Mouse (Mus musculus): ENCODE measurements around the gene Harbi1.

Harbi1 gene

DNA sequence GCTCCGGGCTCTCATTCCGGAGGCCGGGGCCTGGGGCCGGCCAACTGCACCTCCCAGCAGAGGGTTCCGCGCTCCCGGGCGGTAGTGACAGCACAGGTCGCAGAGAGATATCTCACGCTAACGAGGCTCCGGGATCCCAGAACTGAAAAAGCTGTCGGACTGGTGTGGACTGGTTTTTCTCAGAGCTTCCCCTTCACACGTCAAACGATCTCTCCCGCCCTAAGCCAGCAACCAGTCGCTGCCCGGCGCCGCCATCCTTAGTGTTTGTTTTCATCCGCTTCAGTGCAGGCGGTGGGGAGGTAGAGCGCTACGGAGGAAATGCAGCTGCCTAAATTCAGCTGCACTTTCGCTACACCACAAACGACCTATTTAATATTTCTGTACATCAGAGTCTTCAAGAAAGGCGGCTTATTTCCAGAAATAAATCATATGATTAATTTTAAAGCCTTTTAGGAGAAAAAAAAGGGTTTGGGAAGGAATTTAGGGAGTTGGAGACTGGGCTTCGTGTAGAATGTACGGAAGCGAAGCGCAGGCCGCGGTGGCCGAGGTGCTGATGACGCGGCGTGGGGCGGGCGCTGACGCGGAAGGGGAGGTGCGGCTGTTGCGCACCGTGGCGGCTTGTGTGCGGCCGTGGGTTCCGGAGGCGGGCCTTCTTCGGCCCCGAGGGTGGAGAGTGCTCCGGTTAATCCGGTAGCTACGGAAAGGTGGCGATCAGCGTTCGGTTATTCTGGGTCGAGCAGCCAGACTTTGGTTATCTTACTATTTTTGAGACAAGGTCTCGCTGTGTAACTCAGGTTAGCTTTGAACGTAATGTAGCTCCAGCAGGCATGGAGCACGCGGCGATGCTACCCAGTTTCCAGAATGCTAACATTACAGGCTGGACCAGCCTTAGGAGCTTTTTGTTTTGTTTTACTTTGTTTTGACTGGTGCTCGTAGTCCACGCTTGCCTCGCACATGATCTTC lies at the start of gene Harbi1, which contains the start of gene Atg13:
TSS of gene Harbi1 (plus strand) at position 581 of the 963 bp plus-strand sequence.
TSS of gene Atg13 (minus strand) at position 305 of the 963 bp plus-strand sequence.
- peak; percentile 90 to 91 for DNase-seq (ENCODE audit: low read depth in 2 of 2, low spot score in 2 of 2)

DNA sequence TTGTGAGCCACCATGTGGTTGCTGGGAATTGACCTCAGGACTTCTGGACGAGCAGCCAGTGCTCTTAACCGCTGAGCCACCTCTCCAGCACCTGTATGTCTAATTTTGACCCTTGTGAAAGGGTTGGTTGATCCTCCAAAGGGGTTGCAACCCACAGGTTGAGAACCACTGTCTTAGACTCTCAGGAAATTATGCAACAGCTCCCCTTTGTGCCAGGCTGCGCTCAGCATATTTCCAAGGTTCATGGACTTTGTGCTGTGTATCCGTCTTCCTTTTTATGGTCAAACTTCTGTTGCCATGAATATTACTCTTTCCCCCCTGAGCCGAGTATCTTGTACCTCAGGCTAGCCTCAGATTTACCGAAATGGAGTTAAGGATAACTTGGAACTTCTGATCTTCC lies 49.7 kb upstream of the Harbi1 start:
- no peak for DNase-seq (ENCODE audit: low read depth in 2 of 2, low spot score in 2 of 2)

DNA sequence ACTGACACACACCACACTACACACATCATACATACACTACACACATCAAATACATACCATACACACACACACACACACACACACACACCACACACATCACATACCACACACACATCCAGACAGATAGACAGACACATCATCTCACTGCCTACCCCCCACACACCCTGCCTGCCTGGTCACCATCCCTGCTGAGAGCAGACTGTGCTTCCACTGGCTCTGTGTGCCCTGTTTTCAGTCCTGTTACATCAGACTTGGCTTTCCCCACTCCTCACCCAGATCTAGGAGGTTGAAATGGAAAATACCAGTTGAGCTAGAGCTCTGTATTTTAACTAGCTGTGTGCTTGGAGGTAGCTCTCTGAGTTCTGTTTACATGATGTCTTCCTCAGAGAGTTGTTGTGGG lies 45.9 kb upstream of the Harbi1 start:
- no peak for DNase-seq (ENCODE audit: low read depth in 2 of 2, low spot score in 2 of 2)

DNA sequence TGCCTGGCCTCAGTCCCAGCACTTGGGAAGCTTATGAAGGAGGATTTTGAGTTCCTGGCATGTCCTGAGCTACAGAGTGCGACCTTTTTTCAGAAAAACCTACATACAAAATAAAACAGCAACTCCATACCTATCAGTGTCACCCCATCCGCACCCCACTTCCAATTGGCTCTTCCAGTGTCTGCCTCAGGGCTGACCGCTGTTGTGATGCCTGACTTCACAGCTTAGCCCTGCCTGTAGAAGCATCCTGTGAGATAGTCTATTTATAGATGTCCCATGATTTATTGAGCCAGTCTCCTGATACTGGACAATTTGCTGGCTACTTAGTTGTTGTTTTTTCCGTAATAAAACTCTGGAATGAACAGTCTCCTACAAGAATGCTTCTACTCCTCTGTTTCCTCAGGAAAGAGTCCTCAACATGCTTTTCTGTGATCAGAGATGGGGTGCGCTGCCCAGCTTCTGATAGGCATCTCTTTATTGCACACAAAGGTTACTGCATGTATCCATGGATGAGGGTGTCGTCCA lies 44.2 kb upstream of the Harbi1 start:
- DNase-seq (ENCODE audit: low read depth in 2 of 2, low spot score in 2 of 2): no peak

DNA sequence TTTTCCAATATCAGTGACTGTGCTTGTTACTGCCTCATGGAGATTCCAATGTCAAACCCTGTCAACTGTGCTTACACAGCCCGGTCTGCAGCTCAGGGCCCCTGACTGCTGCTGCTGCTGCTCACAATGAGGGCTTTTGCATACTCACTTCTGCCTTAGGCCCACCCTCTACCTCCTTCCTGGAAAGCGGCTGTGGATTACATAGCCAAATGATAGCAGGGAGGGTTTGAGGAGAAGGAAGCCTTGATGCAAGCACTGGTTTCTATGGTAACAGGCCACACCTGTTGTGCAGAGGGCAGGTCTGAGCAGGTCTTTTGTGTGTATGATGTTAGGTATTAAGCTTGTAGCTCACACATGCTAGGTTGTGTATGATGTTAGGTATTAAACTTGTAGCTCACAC lies 42.9 kb upstream of the Harbi1 start:
- DNase-seq (ENCODE audit: low read depth in 2 of 2, low spot score in 2 of 2): no peak

DNA sequence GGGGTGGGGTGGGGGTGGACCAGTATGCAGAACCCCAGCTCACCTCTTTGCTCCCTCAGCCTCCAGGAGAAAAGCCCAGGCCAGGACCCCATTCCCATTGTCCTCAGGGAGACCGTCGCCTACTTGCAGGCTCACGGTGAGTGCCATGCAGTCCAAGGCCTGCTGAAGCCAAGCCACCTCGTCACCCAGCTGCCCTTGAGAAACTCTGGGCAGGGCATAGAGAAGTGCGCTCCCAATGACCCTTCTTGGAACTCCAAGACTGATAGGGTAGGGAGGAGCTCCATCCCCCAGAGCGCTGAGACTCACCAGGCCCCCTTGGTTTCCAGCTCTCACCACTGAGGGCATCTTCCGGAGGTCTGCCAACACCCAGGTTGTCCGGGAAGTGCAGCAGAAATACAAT lies 41.3 kb upstream of the Harbi1 start:
- DNase-seq (ENCODE audit: low read depth in 2 of 2, low spot score in 2 of 2): no peak

DNA sequence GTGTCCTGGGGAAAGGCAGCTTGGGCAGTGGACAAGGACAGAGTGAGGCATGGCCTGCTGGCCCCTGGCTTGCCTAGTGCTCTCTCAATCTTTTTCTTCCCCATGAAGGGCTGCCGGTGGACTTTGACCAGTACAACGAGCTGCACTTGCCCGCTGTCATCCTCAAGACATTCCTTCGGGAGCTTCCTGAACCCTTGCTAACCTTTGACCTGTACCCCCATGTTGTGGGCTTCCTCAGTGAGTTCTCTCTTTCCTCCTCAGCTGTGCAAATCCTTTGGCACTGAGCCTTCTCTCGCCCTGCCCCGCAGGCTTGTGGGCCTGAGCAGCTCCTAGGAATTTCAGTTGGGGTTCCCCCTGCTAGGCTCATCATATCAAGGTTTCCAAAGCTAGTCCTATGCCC lies 40.6 kb upstream of the Harbi1 start:
- DNase-seq (ENCODE audit: low read depth in 2 of 2, low spot score in 2 of 2): no peak

DNA sequence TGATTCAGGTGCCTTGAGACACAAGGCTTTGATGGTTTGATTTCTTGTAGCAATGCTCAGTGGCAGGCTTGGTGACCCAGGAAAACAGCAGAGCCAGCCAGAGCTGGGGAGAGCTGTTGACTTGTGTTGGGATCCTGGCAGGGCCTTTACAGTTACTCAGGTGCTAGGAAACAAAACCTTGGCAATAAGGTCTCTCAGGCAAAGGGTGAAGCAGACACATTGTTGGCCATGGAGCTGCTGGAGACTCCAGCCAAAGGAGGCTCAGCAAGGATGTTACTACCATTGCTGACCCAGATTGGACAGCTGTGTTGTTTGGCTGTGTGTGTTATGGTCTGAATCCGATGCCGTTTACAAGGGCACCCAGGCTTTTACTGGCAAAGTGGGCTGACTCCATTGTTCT lies 37.1 kb upstream of the Harbi1 start:
- DNase-seq (ENCODE audit: low read depth in 2 of 2, low spot score in 2 of 2): no peak

DNA sequence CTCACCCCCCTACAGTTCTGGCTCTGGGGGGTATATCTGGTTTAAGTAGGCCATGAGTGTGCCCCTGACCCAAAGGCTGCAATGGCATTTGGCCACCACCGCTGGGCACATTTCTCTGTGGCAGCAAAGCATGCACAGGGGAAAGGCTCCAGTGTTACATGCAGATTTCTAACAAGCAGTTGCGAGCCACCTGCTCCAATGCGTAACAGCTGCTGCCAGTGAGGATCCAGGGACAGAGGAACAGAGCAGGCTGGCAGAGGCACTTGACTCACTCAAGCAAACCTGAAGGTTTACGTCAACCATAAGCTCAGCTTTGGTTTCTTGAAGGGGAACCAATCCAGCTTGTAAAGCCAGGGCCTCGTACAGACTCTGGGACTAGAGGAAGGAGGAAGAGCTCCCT lies 35.8 kb upstream of the Harbi1 start:
- DNase-seq (ENCODE audit: low read depth in 2 of 2, low spot score in 2 of 2): no peak

DNA sequence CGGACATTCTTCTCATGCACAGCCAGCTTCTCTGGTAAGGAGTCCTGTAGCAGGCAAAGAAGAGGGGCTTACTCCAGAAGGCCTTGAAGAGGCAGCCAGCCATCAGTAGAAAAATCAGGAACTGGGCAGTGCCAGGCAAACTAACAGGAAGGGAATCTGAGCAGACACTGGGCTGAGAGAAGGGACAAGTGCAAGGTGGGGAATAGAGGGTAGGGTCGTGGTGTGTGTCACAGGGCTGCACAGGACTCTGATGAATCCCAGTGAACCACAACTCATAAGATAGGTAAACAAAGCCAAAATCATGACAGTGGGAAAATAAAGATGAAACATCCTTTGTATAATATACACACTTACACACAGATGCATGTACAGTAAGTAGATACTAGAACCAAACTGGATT lies 34.2 kb upstream of the Harbi1 start:
- no peak for DNase-seq (ENCODE audit: low read depth in 2 of 2, low spot score in 2 of 2)

DNA sequence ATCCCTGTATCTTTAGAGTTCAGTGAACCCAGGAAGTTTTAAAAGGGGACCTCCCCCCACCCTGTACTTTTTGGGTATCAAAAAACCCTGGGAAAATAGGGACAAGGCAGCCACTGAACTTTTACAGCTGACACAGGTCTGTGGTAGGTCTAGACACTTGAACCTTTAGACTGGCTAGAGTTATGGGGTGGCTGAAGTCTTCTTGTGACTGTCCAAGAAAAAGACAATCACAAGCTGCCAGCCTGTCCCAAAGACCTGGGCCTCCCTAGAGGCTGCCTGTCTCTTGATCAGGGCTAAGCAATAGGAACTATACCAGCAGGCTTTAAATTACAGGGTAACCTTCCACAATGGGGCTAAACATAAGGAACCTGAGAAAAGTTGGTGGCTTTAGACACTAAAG lies 33.7 kb upstream of the Harbi1 start:
- DNase-seq (ENCODE audit: low read depth in 2 of 2, low spot score in 2 of 2): no peak

DNA sequence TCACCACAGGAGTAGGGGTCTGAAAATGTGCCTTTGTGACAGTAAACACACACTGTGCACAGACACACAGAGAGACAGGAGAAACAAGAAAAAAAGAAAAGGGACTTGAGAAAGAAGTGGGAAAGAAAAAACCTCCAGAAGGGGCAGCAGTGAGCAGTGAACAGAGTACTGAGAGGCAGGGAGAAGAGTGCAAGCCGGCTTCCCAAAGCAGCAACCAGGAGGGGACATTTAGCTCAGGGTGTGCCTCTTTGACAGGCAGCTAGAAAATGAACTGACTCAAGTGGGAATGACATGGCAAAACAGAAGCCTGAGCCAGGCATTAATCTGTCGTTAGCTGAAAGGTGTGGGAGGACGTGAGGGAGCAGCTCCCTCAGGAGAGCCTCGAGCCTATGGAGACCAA lies 27.8 kb upstream of the Harbi1 start:
- DNase-seq (ENCODE audit: low read depth in 2 of 2, low spot score in 2 of 2): peak in 1 of 2 experiments; percentile 9

DNA sequence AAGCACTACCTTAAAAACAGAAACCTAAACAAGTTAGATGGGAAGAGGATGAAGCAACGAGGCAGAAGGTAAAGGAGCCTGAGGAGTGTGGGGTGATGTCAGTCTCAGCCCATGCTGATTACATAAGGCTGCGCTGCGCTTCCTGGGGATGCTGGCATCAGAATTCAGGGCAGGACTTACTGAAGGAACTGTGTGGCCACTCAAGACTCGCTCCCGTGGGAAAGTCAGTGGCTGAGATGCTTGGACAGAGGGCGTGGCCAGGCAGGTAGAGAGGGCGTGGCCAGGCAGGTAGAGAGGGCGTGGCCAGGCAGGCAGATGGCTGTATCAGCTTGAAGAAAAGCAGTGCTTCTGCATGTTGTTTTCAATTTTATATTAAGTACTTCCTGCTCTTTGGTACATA lies 26.7 kb upstream of the Harbi1 start:
- no peak for DNase-seq (ENCODE audit: low read depth in 2 of 2, low spot score in 2 of 2)

DNA sequence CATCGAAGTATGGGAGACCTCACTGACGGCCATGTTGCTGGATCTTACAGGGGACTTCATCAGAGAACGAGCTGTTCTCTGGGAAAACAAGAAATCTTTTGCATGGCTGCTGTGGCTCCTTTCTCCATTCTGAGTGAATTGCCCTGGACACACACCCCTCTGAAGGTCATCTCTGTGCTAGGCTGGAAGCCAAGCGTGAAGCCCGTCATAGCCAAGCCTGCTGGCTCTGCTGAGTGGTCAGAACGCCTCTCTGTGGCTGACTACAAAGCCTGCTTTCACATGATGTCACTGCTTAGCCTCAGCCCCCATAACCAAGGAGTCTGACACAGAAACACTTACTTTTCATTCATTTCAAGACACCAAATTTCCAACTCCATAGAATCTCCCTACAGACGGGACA lies 21.2 kb upstream of the Harbi1 start:
- no peak for DNase-seq (ENCODE audit: low read depth in 2 of 2, low spot score in 2 of 2)

DNA sequence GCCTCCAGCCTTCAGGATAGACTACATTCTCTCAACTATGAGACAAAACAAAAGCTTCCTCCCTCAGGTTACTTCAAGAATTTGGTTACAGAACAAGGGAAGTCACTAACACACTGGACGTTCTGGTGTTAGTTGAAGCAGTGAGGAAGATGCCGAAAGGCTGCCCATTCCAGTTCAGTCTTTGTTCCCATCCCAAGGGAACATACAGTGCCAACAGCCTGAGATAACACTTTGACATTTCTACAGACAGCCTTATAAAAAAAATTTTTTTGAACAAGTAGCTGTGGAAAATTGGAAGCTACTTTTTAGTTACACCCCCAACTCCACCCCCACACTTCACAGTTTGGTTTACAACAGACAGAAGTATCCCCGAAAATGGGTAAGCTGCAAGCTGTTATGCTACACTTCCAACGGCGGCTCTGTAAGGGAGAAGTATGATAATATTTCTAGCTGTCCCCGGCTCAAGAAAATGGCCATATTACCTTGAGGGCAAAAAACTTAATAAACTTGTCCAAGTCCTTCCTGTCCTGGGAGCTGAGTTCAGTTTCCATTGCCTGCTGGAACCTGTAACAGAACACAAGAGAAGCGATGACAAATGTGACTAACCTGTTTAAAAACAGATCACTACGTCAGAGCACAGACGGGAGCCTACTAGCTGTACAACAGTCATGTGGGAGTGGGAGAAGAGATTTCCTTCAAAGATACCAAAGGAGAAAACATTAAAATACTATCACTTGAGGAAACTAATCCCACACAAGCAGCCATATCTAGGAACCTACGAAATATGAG lies 15.0 kb upstream of the Harbi1 start:
- DNase-seq (ENCODE audit: low read depth in 2 of 2, low spot score in 2 of 2): no peak

DNA sequence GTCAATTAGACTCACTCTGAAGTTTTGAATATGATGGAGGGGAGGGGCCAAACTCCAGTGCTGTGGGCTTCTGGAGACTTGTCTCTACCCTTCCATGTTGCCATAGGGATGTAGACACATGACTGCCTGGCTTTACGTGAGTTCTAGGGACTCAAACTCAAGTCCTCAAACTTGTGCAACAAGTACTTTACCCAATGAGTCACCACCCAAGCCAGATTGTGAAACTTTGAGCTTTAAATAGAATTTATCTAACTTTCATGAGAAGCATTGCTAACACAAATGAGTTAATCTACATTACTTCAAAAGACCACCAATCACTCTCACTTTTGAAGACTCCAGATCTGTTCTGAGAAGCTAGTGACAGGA lies 14.4 kb upstream of the Harbi1 start:
- DNase-seq (ENCODE audit: low read depth in 2 of 2, low spot score in 2 of 2): no peak

DNA sequence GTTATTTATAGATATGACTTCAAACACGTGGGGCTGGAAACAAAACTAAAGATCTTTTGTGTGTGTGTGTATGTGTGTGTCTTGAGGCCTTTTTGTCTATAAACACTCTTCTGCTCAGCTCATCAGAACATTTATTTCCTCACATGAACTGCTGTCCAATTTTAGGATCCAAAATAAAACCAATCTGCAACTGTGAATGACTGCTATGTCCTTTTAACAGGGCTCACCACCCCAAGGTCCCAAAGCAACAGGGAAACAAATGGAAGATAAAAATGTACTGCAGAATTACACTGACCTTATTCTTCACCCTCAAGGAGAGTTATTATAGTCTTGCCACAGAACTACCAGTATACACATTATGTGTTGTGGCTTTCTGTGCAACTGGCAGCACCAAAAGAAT lies 11.4 kb upstream of the Harbi1 start:
- no peak for DNase-seq (ENCODE audit: low read depth in 2 of 2, low spot score in 2 of 2)

DNA sequence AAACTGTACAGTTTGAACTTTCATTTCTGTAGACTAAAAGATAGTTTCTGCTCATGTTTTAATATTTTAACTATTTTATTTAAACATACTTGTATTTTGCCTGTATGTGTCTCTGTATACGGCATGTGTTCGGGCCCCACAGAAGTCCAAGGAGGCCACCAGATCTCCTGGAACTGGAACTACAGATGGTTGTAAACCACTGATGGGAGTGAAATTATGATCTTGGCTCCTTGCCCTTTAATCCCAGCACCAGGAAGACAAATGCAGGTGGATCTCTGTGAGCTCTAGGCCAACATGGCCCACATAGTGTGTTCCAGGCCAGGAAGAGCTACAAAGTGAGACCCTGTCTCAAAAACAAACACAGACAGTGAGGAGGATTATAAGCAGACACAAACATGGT lies 9.3 kb upstream of the Harbi1 start:
- no peak for DNase-seq (ENCODE audit: low read depth in 2 of 2, low spot score in 2 of 2)

DNA sequence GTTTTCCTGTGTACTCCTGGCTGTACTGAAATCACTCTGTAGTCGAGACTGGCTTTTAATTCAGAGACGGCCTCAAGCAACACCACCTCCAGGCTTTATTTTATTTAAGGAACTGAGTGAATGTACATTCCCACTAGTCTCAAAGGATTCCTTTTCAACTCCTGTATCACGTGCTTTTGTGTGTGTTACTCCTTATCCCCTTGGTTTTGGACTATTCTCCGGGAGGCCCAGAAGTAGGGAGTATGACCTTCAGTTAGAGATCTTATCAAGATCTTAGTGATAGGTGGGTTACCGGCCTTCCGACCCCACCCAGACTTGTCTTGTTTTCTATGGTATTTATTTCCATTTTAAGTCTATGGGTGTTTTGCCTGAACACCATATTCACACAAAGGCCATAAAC lies 4.9 kb upstream of the Harbi1 start:
- DNase-seq (ENCODE audit: low read depth in 2 of 2, low spot score in 2 of 2): no peak

DNA sequence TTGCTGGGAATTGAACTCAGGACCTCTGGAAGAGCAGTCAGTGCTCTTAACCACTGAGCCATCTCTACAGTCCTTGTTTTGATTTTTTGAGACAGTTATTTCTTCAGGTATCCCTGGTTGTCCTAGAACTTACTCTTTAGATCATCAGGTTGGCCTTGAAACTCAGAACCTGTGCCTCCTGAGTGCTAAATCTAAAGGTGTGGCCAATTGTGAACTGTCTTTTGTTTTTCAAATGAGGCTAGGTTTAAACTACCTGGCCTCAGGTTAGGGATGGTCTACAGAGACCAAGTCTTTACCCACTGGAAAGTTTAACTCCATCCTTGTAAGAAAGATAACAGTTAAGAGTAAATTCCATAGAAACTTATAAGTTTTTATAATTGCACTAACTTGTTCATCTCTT lies 4.2 kb upstream of the Harbi1 start:
- DNase-seq (ENCODE audit: low read depth in 2 of 2, low spot score in 2 of 2): no peak

DNA sequence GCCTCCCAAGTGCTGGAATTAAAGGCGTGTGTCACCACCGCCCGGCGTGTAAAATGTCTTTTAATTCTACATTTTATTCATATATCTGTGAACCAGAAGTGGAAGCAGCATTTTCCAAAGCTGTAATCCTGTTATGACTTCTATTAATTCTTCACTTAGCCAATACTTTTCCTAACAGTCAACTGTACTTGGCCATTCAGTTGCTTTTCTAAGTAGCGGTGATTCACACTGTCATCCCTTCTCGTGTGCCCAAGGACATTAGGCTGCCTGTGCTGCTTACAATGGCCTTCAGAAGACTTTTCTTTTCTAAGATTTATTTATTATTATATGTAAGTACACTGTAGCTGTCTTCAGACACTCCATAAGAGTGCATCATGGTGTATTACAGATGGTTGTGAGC lies 2.3 kb upstream of the Harbi1 start:
- DNase-seq (ENCODE audit: low read depth in 2 of 2, low spot score in 2 of 2): no peak

Measured in CD8-positive naive resting alpha-beta T cell, adult 2 months (primary cell).